Mouse (Mus musculus) spleen, adult 2 months (tissue): Measurements from ENCODE around the gene Ugt1a8.

Experiments used
- CTCF ChIP-seq: fragments of 200-500 bp; IDR thresholded peaks from 2 replicates; pipeline ENCODE4 v1.5.1; 2011; ENCODE audit warnings: mild to moderate bottlenecking, inconsistent platforms; ENCODE audit not compliant: insufficient read depth, insufficient read length, insufficient replicate concordance; ENCODE audit errors: extremely low read depth
- POLR2A ChIP-seq: fragments of 200-500 bp; IDR thresholded peaks from 2 replicates; pipeline ENCODE4 v1.6.1; 2011; ENCODE audit warnings: low read depth, low read length, inconsistent platforms

GRCm38 (mm10) chr1:88192136-88192535 lies 104.5 kb downstream of the Ugt1a8 start:
- no peak for TF ChIP-seq POLR2A
- TF ChIP-seq CTCF, result no peak
